Mouse (Mus musculus) olfactory bulb, adult 2 months (tissue): ENCODE measurements around the gene Dirc2.

ENCODE experiments used
- CTCF ChIP-seq: fragments of 200-500 bp; IDR thresholded peaks from 2 replicates; pipeline ENCODE4 v1.5.1; 2012; ENCODE audit warnings: low read depth, mild to moderate bottlenecking, low read length, moderate library complexity; ENCODE audit not compliant: insufficient read depth
- POLR2A ChIP-seq: fragments of 200-500 bp; IDR thresholded peaks from 2 replicates; pipeline ENCODE4 v1.6.1; 2012; ENCODE audit warnings: mild to moderate bottlenecking, low read depth, low read length, moderate library complexity; ENCODE audit not compliant: insufficient read depth

- peak; percentile 77 for TF ChIP-seq CTCF
- no peak for TF ChIP-seq POLR2A
These were observed 35.1 kb downstream of the Dirc2 start for GRCm38 (mm10) chr16:35734038-35734437.
